Mouse (Mus musculus): ENCODE measurements around the gene Tmem176a.

Tmem176a gene

DNA sequence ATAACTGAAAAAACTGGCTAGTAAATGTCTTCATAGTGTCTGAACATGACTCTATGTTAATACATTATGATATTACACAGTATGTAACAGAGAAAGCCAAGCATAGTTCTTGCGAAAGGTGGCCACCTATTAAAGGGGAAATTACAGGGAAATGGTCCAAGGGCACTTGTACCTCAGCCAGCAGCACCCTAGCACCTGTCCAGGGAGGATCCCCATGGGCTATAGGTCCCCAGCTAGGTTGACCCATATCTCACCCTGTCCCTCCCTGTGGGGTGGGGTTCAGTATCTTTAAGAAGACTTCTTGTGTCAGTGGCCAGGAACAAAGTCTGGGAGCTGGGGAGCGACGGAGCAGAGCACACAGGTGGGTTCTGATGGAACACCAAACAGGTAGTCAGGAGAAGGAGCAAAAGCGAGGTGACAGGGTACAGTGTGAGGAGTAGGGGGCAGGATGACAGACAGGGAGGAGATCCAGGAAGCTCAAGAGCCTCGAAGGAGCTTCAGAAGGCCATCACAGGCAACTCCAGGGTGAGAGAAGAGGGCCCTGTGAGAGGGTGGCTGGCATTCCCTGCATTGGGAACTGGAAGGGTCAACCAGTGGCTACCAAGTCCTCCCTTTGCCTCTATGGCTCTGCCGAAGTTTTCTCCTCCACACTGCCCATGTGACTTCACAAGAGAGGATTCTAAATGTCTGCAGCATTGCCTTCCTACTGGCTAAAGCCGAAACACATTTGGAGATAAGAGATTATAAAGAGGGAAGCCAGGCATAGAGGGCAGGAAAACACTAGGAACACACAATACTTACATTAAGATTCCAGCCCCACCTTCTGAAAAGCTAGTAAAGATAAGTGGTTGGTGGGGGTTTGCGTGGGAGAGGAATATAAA is 54.5 kb downstream of the Tmem176a start:
- DNase-seq (ENCODE audit: low read depth), result no peak

DNA sequence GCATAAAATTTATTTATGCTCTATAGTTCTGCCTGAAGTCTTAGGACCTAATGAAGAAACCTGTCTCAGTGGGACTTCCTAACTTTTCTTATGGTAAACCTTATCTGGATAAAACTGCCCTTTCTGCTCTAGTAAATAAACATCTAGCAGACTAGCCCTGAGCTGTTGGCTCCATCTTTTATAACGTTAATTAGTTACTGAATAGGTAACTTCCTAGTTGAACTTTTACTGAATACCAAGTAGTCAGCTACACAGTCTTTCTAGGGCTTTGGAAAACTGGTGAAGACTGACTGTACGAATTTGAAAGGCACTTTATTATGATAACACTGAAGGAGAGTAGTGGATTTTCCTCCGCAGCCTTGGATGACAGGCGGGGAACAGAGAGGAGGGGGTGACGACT is 55.2 kb downstream of the Tmem176a start:
- DNase-seq (ENCODE audit: low read depth), result no peak
